In genomic region chr12:86918361-86918967, GRCm38 (mm10) we compare ENCODE assay signal across 7 mouse cellular contexts. TPM values are rescaled to one million over a fixed set of nuclear protein-coding genes. Genes with fewer than 3 reads are reported as not detected.
DNase-seq lines count a peak whose midpoint lies in the region; ATAC-seq and TF ChIP-seq lines count a peak whose summit lies in the region.

No protein-coding gene starts in this region.

- peak overlapping the region; percentile 35; the same call in 1 of the 2 replicates for H3K9ac ChIP-seq in hindbrain, embryonic 12.5 days
- H3K9ac ChIP-seq in liver, adult 2 months (ENCODE audit: low read depth, low read length): peak overlapping the region; percentile 7; the same call in 1 of the 2 replicates
- H3K9ac ChIP-seq in neural tube, embryonic 15.5 days (replicated peaks): peak overlapping the region; percentile 28

- peak overlapping the region; percentile 91 for H3K27ac ChIP-seq in hindbrain, embryonic 12.5 days
- peak overlapping the region; percentile 61 for H3K27ac ChIP-seq in liver, adult 2 months (replicated peaks; ENCODE audit: insufficient read depth, low read depth, low read length)
- peak overlapping the region; percentile 90 for H3K27ac ChIP-seq in neural tube, embryonic 15.5 days (replicated peaks)

- no peaks in the 10 kb centered on the region for H3K27me3 ChIP-seq in G1E (ENCODE audit: insufficient read depth, low read length)
- H3K27me3 ChIP-seq in hindbrain, embryonic 12.5 days: peaks cover 20% of the 10 kb centered on the region
- no peaks in the 10 kb centered on the region for H3K27me3 ChIP-seq in liver, adult 2 months (ENCODE audit: control insufficient read depth, insufficient read depth, low read length)
- H3K27me3 ChIP-seq in neural tube, embryonic 15.5 days (replicated peaks): no peaks in the 10 kb centered on the region

- intact Hi-C loops in left cerebral cortex, postnatal 4 days (cut with DNase I): no loop called here

- H3K4me2 ChIP-seq in hindbrain, embryonic 12.5 days (replicated peaks): peak overlapping the region; percentile 21
- no peak overlapping the region for H3K4me2 ChIP-seq in neural tube, embryonic 15.5 days

- DNase-seq in G1E (ENCODE audit: low spot score): peak; percentile 74
- DNase-seq in brain, embryonic 14.5 days (ENCODE audit: low read depth): peak; percentile 66
- peak; percentile 93 for DNase-seq in liver, adult 2 months (ENCODE audit: extremely low read depth, low read depth, low spot score)
- DNase-seq in left cerebral cortex, postnatal 4 days: no peak
- no peak for DNase-seq in testis, postnatal 10 days (ENCODE audit: low spot score)

- peak; percentile 79 for ATAC-seq in G1E (ENCODE audit: extremely low read depth, insufficient number of reproducible peaks, low FRiP score, poor library complexity, severe bottlenecking)
- ATAC-seq in hindbrain, embryonic 12.5 days (ENCODE audit: low FRiP score): peak; percentile 49
- 0 out of 2 replicates have a peak, but pooled peaks have one; percentile 19 for ATAC-seq in neural tube, embryonic 15.5 days (ENCODE audit: low FRiP score)

- H3K79me2 ChIP-seq in liver, adult 2 months (ENCODE audit: control insufficient read depth, insufficient read depth, low read length): no peaks in the 10 kb centered on the region

- no peaks in the 10 kb centered on the region for H3K9me3 ChIP-seq in G1E (replicated peaks)
- no peaks in the 10 kb centered on the region for H3K9me3 ChIP-seq in hindbrain, embryonic 12.5 days (replicated peaks)
- H3K9me3 ChIP-seq in neural tube, embryonic 15.5 days (replicated peaks): no peaks in the 10 kb centered on the region

- no peak for TF ChIP-seq POLR2A in brain, embryonic 14.5 days (IDR thresholded peaks at IDR 0.05; ENCODE audit: borderline replicate concordance, extremely low read depth, insufficient read depth, insufficient read length, poor library complexity, severe bottlenecking)
- TF ChIP-seq POLR2A in liver, adult 2 months (IDR thresholded peaks at IDR 0.05; ENCODE audit: extremely low read depth, insufficient read depth, low read length): no peak

- TF ChIP-seq CTCF in G1E (IDR thresholded peaks at IDR 0.05; ENCODE audit: low read depth, low read length): no peak
- no peak for TF ChIP-seq CTCF in brain, embryonic 14.5 days (IDR thresholded peaks at IDR 0.05; ENCODE audit: borderline replicate concordance, extremely low read depth, insufficient read depth, insufficient read length)
- TF ChIP-seq CTCF in liver, adult 2 months (IDR thresholded peaks at IDR 0.05; ENCODE audit: low read depth, low read length): no peak

- H3K36me3 ChIP-seq in G1E (replicated peaks): no peaks in the 10 kb centered on the region
- no peaks in the 10 kb centered on the region for H3K36me3 ChIP-seq in hindbrain, embryonic 12.5 days
- no peaks in the 10 kb centered on the region for H3K36me3 ChIP-seq in liver, adult 2 months (ENCODE audit: control insufficient read depth, insufficient read depth, low read length)
- no peaks in the 10 kb centered on the region for H3K36me3 ChIP-seq in neural tube, embryonic 15.5 days

- 27% methylated on average over 11 of the region's 11 CpGs for WGBS in hindbrain, embryonic 12.5 days
- WGBS in liver, adult 2 months: 12% methylated on average over 11 of the region's 11 CpGs
- WGBS in neural tube, embryonic 15.5 days: 16% methylated on average over 11 of the region's 11 CpGs

- H3K4me1 ChIP-seq in G1E (ENCODE audit: insufficient read depth, low read depth, low read length): peaks cover 71% of the 10 kb centered on the region
- peaks cover 35% of the 10 kb centered on the region for H3K4me1 ChIP-seq in hindbrain, embryonic 12.5 days
- peaks cover 26% of the 10 kb centered on the region for H3K4me1 ChIP-seq in liver, adult 2 months (ENCODE audit: control insufficient read depth, insufficient read depth, low read length)
- H3K4me1 ChIP-seq in neural tube, embryonic 15.5 days: peaks cover 49% of the 10 kb centered on the region

- H3K4me3 ChIP-seq in G1E (ENCODE audit: low read depth, low read length): peak overlapping the region; percentile 66; the same call in 1 of the 2 replicates
- H3K4me3 ChIP-seq in hindbrain, embryonic 12.5 days: no peak overlapping the region
- H3K4me3 ChIP-seq in liver, adult 2 months (ENCODE audit: insufficient read depth, low read depth, low read length): no peak overlapping the region
- H3K4me3 ChIP-seq in neural tube, embryonic 15.5 days (replicated peaks): no peak overlapping the region

RNA-seq across cellular contexts. Expression of gene Cipc, which starts 28.4 kb away (rescaled TPM):
- total RNA-seq in G1E (2014; fragmentation: Nextera tagmentation) (89.5 and 104 TPM in 2 replicates), G1E (2017) (70.0 and 75.9 TPM in 2 replicates)
- 35.5 and 42.7 TPM in 2 replicates for polyA plus RNA-seq in G1E (2012)
- 67.3 and 70.7 TPM in 2 replicates for polyA plus RNA-seq in brain, embryonic 14.5 days (2012; rRNA removed)
- polyA plus RNA-seq in hindbrain, embryonic 12.5 days (2016; fragmentation: Nextera tagmentation; extraction: Ambion mirVana): 41.1 and 46.9 TPM in 2 replicates
- 15.7 and 26.4 TPM in 2 replicates for total RNA-seq in liver, adult 2 months (2014; rRNA removed)
- 28.4 and 36.0 TPM in 2 replicates for polyA plus RNA-seq in liver, adult 2 months (2012; rRNA removed)
- polyA plus RNA-seq in neural tube, embryonic 15.5 days (2015; fragmentation: Nextera tagmentation; extraction: Ambion mirVana): 37.2 and 40.8 TPM in 2 replicates
- total RNA-seq in left cerebral cortex, postnatal 4 days (2021): 10 to 100 TPM; 56.9 to 60.6 TPM

RNA-seq across cellular contexts. Expression of gene Irf2bpl, which starts 33.9 kb away (rescaled TPM):
- total RNA-seq in G1E (2014; fragmentation: Nextera tagmentation): 8.4 and 10.0 TPM in 2 replicates
- total RNA-seq in G1E (2017): 8.5 and 11.0 TPM in 2 replicates
- 18.8 and 23.1 TPM in 2 replicates for polyA plus RNA-seq in G1E (2012)
- 77.9 and 97.5 TPM in 2 replicates for polyA plus RNA-seq in brain, embryonic 14.5 days (2012; rRNA removed)
- 75.9 and 86.3 TPM in 2 replicates for polyA plus RNA-seq in hindbrain, embryonic 12.5 days (2016; fragmentation: Nextera tagmentation; extraction: Ambion mirVana)
- total RNA-seq in liver, adult 2 months (2014; rRNA removed): 6.8 and 9.3 TPM in 2 replicates
- 10.5 and 10.8 TPM in 2 replicates for polyA plus RNA-seq in liver, adult 2 months (2012; rRNA removed)
- 53.3 and 69.9 TPM in 2 replicates for polyA plus RNA-seq in neural tube, embryonic 15.5 days (2015; fragmentation: Nextera tagmentation; extraction: Ambion mirVana)
- 100 to 1,000 TPM; 124 to 127 TPM for total RNA-seq in left cerebral cortex, postnatal 4 days (2021)

Comparison
In these comparisons a context has a peak if more than half of its experiments do, and no peak if none do; other contexts are left out.
1. ATAC-seq: peak in every context shown above with its lines; median percentile 79 in G1E; 49 in hindbrain, embryonic 12.5 days; 19 in neural tube, embryonic 15.5 days.
2. DNase-seq: peak in G1E (single experiment), brain, embryonic 14.5 days (single experiment) and liver, adult 2 months (single experiment); none in left cerebral cortex, postnatal 4 days (single experiment) and testis, postnatal 10 days (single experiment).
3. Peak in every context shown above with its lines, with median percentiles within 50 percentile points of each other: H3K27ac ChIP-seq and H3K9ac ChIP-seq.